Mouse (Mus musculus): ENCODE results near the gene Papola. TPM values are rescaled to one million over a fixed set of nuclear protein-coding genes. Genes with fewer than 3 reads are reported as not detected.

Papola gene
- polyA plus RNA-seq, 1 experiment from 2014 or later, result 151 TPM

- WGBS, result 85% methylated on average over 3 of the region's 3 CpGs
- Histone ChIP-seq H3K4me1 (replicated peaks) (no peaks in the 10 kb centered on the region), H3K4me3 (no peak overlapping the region), H3K27ac (replicated peaks) (no peak overlapping the region), H3K9me3 (no peaks in the 10 kb centered on the region), H3K4me2 (no peak overlapping the region), H3K9ac (no peak overlapping the region), H3K36me3 (no peaks in the 10 kb centered on the region), H3K27me3 (no peaks in the 10 kb centered on the region)
- no peak for ATAC-seq (ENCODE audit: low FRiP score, low read depth)
Measured at GRCm38 (mm10) chr12:105761629-105762028, 22.9 kb upstream of the Papola start.

- H3K27ac ChIP-seq (replicated peaks), result no peak overlapping the region
- 75% methylated on average over 10 of the region's 10 CpGs for WGBS
- no peaks in the 10 kb centered on the region for H3K36me3 ChIP-seq
- H3K9ac ChIP-seq, result no peak overlapping the region
- ATAC-seq (ENCODE audit: low FRiP score, low read depth), result no peak
- no peaks in the 10 kb centered on the region for H3K4me1 ChIP-seq (replicated peaks)
- no peaks in the 10 kb centered on the region for H3K9me3 ChIP-seq
- no peaks in the 10 kb centered on the region for H3K27me3 ChIP-seq
- H3K4me2 ChIP-seq, result no peak overlapping the region
- H3K4me3 ChIP-seq, result no peak overlapping the region
Measured at GRCm38 (mm10) chr12:105769700-105770099, 14.8 kb upstream of the Papola start.

GRCm38 (mm10) chr12:105774871-105775270, 9.6 kb upstream of the Papola start:
- WGBS, result 72% methylated on average over 7 of the region's 7 CpGs
- no peaks in the 10 kb centered on the region for H3K27me3 ChIP-seq
- ATAC-seq (ENCODE audit: low FRiP score, low read depth), result no peak
- no peak overlapping the region for H3K4me3 ChIP-seq
- H3K4me1 ChIP-seq (replicated peaks), result no peaks in the 10 kb centered on the region
- H3K9me3 ChIP-seq, result no peaks in the 10 kb centered on the region
- no peak overlapping the region for H3K9ac ChIP-seq
- H3K36me3 ChIP-seq, result no peaks in the 10 kb centered on the region
- H3K27ac ChIP-seq (replicated peaks), result no peak overlapping the region
- no peak overlapping the region for H3K4me2 ChIP-seq

GRCm38 (mm10) chr12:105777651-105778050, 6.8 kb upstream of the Papola start:
- no peak overlapping the region for H3K4me3 ChIP-seq
- WGBS, result 96% methylated on average over 4 of the region's 4 CpGs
- H3K4me2 ChIP-seq, result no peak overlapping the region
- ATAC-seq (ENCODE audit: low FRiP score, low read depth), result no peak
- H3K27me3 ChIP-seq, result no peaks in the 10 kb centered on the region
- H3K4me1 ChIP-seq (replicated peaks), result no peaks in the 10 kb centered on the region
- no peaks in the 10 kb centered on the region for H3K9me3 ChIP-seq
- no peaks in the 10 kb centered on the region for H3K36me3 ChIP-seq
- no peak overlapping the region for H3K9ac ChIP-seq
- H3K27ac ChIP-seq (replicated peaks), result no peak overlapping the region

GRCm38 (mm10) chr12:105785000-105785774, 693 bp downstream of the Papola start:
- H3K36me3 ChIP-seq, result no peaks in the 10 kb centered on the region
- H3K9me3 ChIP-seq, result no peaks in the 10 kb centered on the region
- H3K4me1 ChIP-seq (replicated peaks), result peaks cover 26% of the 10 kb centered on the region
- ATAC-seq (ENCODE audit: low FRiP score, low read depth), result peak; percentile 63
- H3K4me3 ChIP-seq, result peak overlapping the region; percentile 76
- no peaks in the 10 kb centered on the region for H3K27me3 ChIP-seq
- under 1% methylated on average over 52 of the region's 53 CpGs for WGBS
- peak overlapping the region; percentile 68 for H3K4me2 ChIP-seq
- H3K27ac ChIP-seq (replicated peaks), result peak overlapping the region; percentile 97
- peak overlapping the region; percentile 74 for H3K9ac ChIP-seq

GRCm38 (mm10) chr12:105786113-105786512, 1.6 kb downstream of the Papola start:
- H3K9ac ChIP-seq, result peak overlapping the region; percentile 74

GRCm38 (mm10) chr12:105787626-105788025, 3.1 kb downstream of the Papola start:
- Histone ChIP-seq H3K27me3 (no peaks in the 10 kb centered on the region), H3K4me1 (replicated peaks) (peaks cover 26% of the 10 kb centered on the region), H3K36me3 (no peaks in the 10 kb centered on the region), H3K9ac (no peak overlapping the region), H3K4me3 (no peak overlapping the region), H3K9me3 (no peaks in the 10 kb centered on the region), H3K27ac (replicated peaks) (no peak overlapping the region), H3K4me2 (no peak overlapping the region)
- ATAC-seq (ENCODE audit: low FRiP score, low read depth), result no peak
- 90% methylated on average over 2 of the region's 2 CpGs for WGBS

More at GRCm38 (mm10) chr12:105786113-105786512, 1.6 kb downstream of the Papola start:
- Histone ChIP-seq H3K9me3 (no peaks in the 10 kb centered on the region), H3K4me2 (peak overlapping the region; percentile 68), H3K27ac (replicated peaks) (no peak overlapping the region), H3K4me3 (peak overlapping the region; percentile 76), H3K27me3 (no peaks in the 10 kb centered on the region), H3K4me1 (replicated peaks) (peaks cover 26% of the 10 kb centered on the region), H3K36me3 (no peaks in the 10 kb centered on the region)
- no peak for ATAC-seq (ENCODE audit: low FRiP score, low read depth)
- 81% methylated on average over 1 of the region's 1 CpGs for WGBS

GRCm38 (mm10) chr12:105789885-105790284, 5.4 kb downstream of the Papola start:
- Histone ChIP-seq H3K27ac (replicated peaks) (no peak overlapping the region), H3K4me3 (no peak overlapping the region), H3K4me2 (no peak overlapping the region), H3K36me3 (no peaks in the 10 kb centered on the region), H3K4me1 (replicated peaks) (peaks cover 20% of the 10 kb centered on the region), H3K27me3 (no peaks in the 10 kb centered on the region), H3K9ac (no peak overlapping the region), H3K9me3 (no peaks in the 10 kb centered on the region)
- WGBS, result 92% methylated on average over 6 of the region's 6 CpGs
- no peak for ATAC-seq (ENCODE audit: low FRiP score, low read depth)

GRCm38 (mm10) chr12:105794896-105795295, 10.4 kb downstream of the Papola start:
- H3K4me1 ChIP-seq (replicated peaks), result no peaks in the 10 kb centered on the region
- H3K4me3 ChIP-seq, result no peak overlapping the region
- H3K36me3 ChIP-seq, result no peaks in the 10 kb centered on the region
- H3K9me3 ChIP-seq, result no peaks in the 10 kb centered on the region
- H3K9ac ChIP-seq, result no peak overlapping the region
- no peak overlapping the region for H3K27ac ChIP-seq (replicated peaks)
- no peak for ATAC-seq (ENCODE audit: low FRiP score, low read depth)
- no peaks in the 10 kb centered on the region for H3K27me3 ChIP-seq
- H3K4me2 ChIP-seq, result no peak overlapping the region
- WGBS, result 95% methylated on average over 2 of the region's 2 CpGs

- Histone ChIP-seq H3K9me3 (no peaks in the 10 kb centered on the region), H3K4me2 (no peak overlapping the region), H3K36me3 (0 out of 2 replicates have a peak, but pooled peaks cover 7% of the 10 kb centered on the region), H3K9ac (no peak overlapping the region), H3K4me3 (no peak overlapping the region), H3K27me3 (no peaks in the 10 kb centered on the region), H3K27ac (replicated peaks) (no peak overlapping the region), H3K4me1 (replicated peaks) (no peaks in the 10 kb centered on the region)
- ATAC-seq (ENCODE audit: low FRiP score, low read depth), result no peak
Measured at GRCm38 (mm10) chr12:105798001-105798400, 13.5 kb downstream of the Papola start.

- no peak for ATAC-seq (ENCODE audit: low FRiP score, low read depth)
- Histone ChIP-seq H3K9ac (no peak overlapping the region), H3K4me2 (no peak overlapping the region), H3K36me3 (peaks cover 40% of the 10 kb centered on the region), H3K27me3 (no peaks in the 10 kb centered on the region), H3K9me3 (no peaks in the 10 kb centered on the region), H3K27ac (replicated peaks) (no peak overlapping the region), H3K4me3 (no peak overlapping the region), H3K4me1 (replicated peaks) (no peaks in the 10 kb centered on the region)
- WGBS, result 94% methylated on average over 3 of the region's 3 CpGs
Measured at GRCm38 (mm10) chr12:105805790-105806189, 21.3 kb downstream of the Papola start.

- Histone ChIP-seq H3K36me3 (peaks cover 40% of the 10 kb centered on the region), H3K4me2 (no peak overlapping the region), H3K4me1 (replicated peaks) (no peaks in the 10 kb centered on the region), H3K9me3 (no peaks in the 10 kb centered on the region), H3K27me3 (no peaks in the 10 kb centered on the region), H3K4me3 (no peak overlapping the region), H3K27ac (replicated peaks) (no peak overlapping the region), H3K9ac (no peak overlapping the region)
- no peak for ATAC-seq (ENCODE audit: low FRiP score, low read depth)
- WGBS, result 98% methylated on average over 3 of the region's 3 CpGs
Measured at GRCm38 (mm10) chr12:105806205-105806604, 21.7 kb downstream of the Papola start.

- 94% methylated on average over 7 of the region's 7 CpGs for WGBS
- peaks cover 49% of the 10 kb centered on the region for H3K36me3 ChIP-seq
- H3K4me2 ChIP-seq, result no peak overlapping the region
- no peaks in the 10 kb centered on the region for H3K9me3 ChIP-seq
- no peak overlapping the region for H3K4me3 ChIP-seq
- no peak for ATAC-seq (ENCODE audit: low FRiP score, low read depth)
- no peaks in the 10 kb centered on the region for H3K27me3 ChIP-seq
- H3K9ac ChIP-seq, result no peak overlapping the region
- no peaks in the 10 kb centered on the region for H3K4me1 ChIP-seq (replicated peaks)
- H3K27ac ChIP-seq (replicated peaks), result no peak overlapping the region
Measured at GRCm38 (mm10) chr12:105807416-105807815, 22.9 kb downstream of the Papola start.

Data from hindbrain, embryonic 15.5 days (tissue).